Mouse (Mus musculus): ENCODE results near the gene Cul5.

Gene Cul5

GRCm38 (mm10) chr9:53609306-53609967, 60.4 kb downstream of the Cul5 start:
- intact Hi-C loops (cut with DNase I): no loop called here

- intact Hi-C loops (cut with DNase I): no loop called here
These were observed 62.0 kb downstream of the Cul5 start for GRCm38 (mm10) chr9:53607816-53608215.

- intact Hi-C loops (cut with DNase I): no loop called here
These were observed 62.6 kb downstream of the Cul5 start for GRCm38 (mm10) chr9:53607192-53607591.

- intact Hi-C loops (cut with DNase I): no loop called here
These were observed 64.9 kb downstream of the Cul5 start for GRCm38 (mm10) chr9:53604954-53605353.

GRCm38 (mm10) chr9:53603849-53604248, 66.0 kb downstream of the Cul5 start:
- intact Hi-C loops (cut with DNase I): no loop called here

- intact Hi-C loops (cut with DNase I): no loop called here
These were observed 66.4 kb downstream of the Cul5 start for GRCm38 (mm10) chr9:53603384-53603783.

GRCm38 (mm10) chr9:53601541-53601940, 68.3 kb downstream of the Cul5 start:
- intact Hi-C loops (cut with DNase I): no loop called here

- intact Hi-C loops (cut with DNase I): no loop called here
These were observed 71.2 kb downstream of the Cul5 start for GRCm38 (mm10) chr9:53598631-53599030.

GRCm38 (mm10) chr9:53596971-53597600, 72.7 kb downstream of the Cul5 start:
- intact Hi-C loops (cut with DNase I): no loop called here

- intact Hi-C loops (cut with DNase I): loop anchor here (5.0 kb wide), 2 partner anchors 47 to 73 kb away; no protein-coding TSS in a partner anchor
These were observed 75.0 kb downstream of the Cul5 start for GRCm38 (mm10) chr9:53594764-53595163.

- intact Hi-C loops (cut with DNase I): no loop called here
These were observed 87.9 kb downstream of the Cul5 start for GRCm38 (mm10) chr9:53581870-53582269.

GRCm38 (mm10) chr9:53575721-53576120, 94.1 kb downstream of the Cul5 start:
- intact Hi-C loops (cut with DNase I): no loop called here

GRCm38 (mm10) chr9:53572516-53573307, 97.1 kb downstream of the Cul5 start:
- intact Hi-C loops (cut with DNase I): no loop called here

- intact Hi-C loops (cut with DNase I): no loop called here
These were observed 99.2 kb downstream of the Cul5 start for GRCm38 (mm10) chr9:53570662-53571061.
